Mouse (Mus musculus) liver, embryonic 14.5 days (tissue): ENCODE results near the gene Ncaph.

Experiments used
- CTCF ChIP-seq: IDR thresholded peaks from 2 replicates; pipeline ENCODE4 v1.5.1; 2016; ENCODE audit warnings: antibody characterized with exemption, low read depth, control low read depth
- EP300 ChIP-seq: IDR thresholded peaks from 2 replicates; pipeline ENCODE4 v1.6.1; 2016; ENCODE audit warnings: antibody characterized with exemption, low read depth

GRCm38 (mm10) chr2:127136979-127137378 lies 3.2 kb upstream of the Ncaph start:
- TF ChIP-seq CTCF (no peak), EP300 (no peak)
